Mouse (Mus musculus): ENCODE measurements around the gene Myocd. TPM values are rescaled to one million over a fixed set of nuclear protein-coding genes. Genes with fewer than 3 reads are reported as not detected.

Gene Myocd
- polyA plus RNA-seq, 1 experiment from 2014 or later: 1.2 TPM

DNA sequence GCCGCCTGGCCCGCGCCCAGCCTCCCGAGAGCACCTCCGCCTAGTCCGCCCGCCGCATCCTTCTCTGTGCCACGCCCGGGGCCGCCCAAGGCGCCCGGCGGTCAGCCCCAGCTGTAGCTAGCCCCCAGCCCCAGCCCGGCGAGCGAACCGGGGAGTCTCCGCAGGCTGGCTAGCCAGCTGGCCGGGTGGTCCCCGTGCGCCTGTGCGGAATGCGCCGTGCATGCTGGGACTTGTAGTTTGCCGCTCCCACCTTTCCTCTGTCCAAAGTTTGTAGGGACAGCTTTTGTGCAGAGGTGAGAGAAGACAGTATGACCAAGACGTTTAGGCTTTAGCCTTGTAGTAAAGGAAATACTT, 107.0 kb downstream of the Myocd start, which contains the start of gene Arhgap44:
Arhgap44 (minus strand) TSS at position 195 of the 354 bp plus-strand sequence.
- ATAC-seq (replicated peaks; ENCODE audit: low FRiP score) (peak; percentile 96), DNase-seq (ENCODE audit: low spot score) (peak; percentile 86)
- Histone ChIP-seq H3K27me3 (ENCODE audit: control insufficient read depth, insufficient read depth, low read length) (no peaks in the 10 kb centered on the region), H3K9ac (ENCODE audit: low read length) (peak within 1 kb of the TSS; percentile 86), H3K4me3 (ENCODE audit: low read depth, low read length) (peak within 1 kb of the TSS; percentile 73), H3K36me3 (ENCODE audit: control insufficient read depth, insufficient read depth, low read length) (no peaks in the 10 kb centered on the region), H3K9me3 (ENCODE audit: control insufficient read depth, low read length) (no peaks in the 10 kb centered on the region), H3K27ac (ENCODE audit: low read depth, low read length) (no peak within 1 kb of the TSS), H3K4me1 (replicated peaks; ENCODE audit: control insufficient read depth, insufficient read depth, low read length) (no peaks in the 10 kb centered on the region), H3K4me2 (ENCODE audit: low read depth, low read length, severe bottlenecking) (peak within 1 kb of the TSS; percentile 88)
- WGBS: under 1% methylated on average over 27 of the region's 27 CpGs

DNA sequence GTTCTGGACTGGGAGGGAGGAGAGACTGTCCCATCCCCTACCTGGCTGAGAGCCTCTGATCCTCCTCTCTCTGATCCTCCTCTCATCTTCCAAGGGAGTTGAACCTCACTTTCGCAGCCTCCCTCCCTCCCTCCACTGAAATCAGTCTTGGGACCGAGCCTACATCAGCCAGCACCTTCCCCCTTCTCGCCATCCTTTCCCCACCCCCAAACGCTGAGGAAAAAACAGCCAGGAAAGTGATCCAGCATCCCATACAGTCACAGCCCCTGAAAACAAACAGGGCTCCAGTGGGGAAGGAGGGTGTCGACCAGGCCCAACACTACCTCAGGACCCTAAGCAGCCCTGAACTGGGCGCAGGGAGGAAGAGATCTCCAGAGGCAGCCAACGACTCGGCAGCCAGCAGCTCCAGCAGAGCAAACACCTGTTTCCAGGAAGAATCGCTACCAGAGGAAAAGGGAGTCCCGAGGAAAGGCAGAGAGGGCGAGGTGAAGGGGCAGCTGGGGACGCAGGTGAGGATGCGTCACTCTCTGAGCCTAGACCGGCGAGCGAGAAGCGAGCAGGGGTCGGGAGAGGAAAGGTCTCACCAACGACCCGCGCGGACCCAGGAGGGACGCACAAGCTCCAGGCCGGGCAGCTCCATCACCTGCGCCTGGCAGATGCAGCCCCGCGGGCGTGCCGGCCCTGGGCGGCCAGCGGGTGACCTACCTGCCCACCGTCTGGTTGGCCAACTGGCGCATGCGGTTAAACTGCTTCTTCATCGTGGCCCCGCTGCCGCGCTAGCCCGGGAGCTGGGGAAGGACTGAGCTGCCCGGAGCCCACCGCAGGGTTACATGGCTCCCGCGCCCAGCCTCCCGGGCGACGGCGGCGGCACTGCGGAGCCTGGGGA, 107.7 kb downstream of the Myocd start:
- H3K4me2 ChIP-seq (ENCODE audit: low read depth, low read length, severe bottlenecking): peak overlapping the region; percentile 88
- no peaks in the 10 kb centered on the region for H3K27me3 ChIP-seq (ENCODE audit: control insufficient read depth, insufficient read depth, low read length)
- ATAC-seq (replicated peaks; ENCODE audit: low FRiP score) (peak; percentile 86; the same call in 1 of the 2 replicates), DNase-seq (ENCODE audit: low spot score) (no peak)
- H3K9ac ChIP-seq (ENCODE audit: low read length): peak overlapping the region; percentile 86
- H3K36me3 ChIP-seq (ENCODE audit: control insufficient read depth, insufficient read depth, low read length): no peaks in the 10 kb centered on the region
- WGBS: under 1% methylated on average over 49 of the region's 49 CpGs
- H3K4me3 ChIP-seq (ENCODE audit: low read depth, low read length): peak overlapping the region; percentile 73
- H3K4me1 ChIP-seq (replicated peaks; ENCODE audit: control insufficient read depth, insufficient read depth, low read length): no peaks in the 10 kb centered on the region
- H3K9me3 ChIP-seq (ENCODE audit: control insufficient read depth, low read length): no peaks in the 10 kb centered on the region
- no peak overlapping the region for H3K27ac ChIP-seq (ENCODE audit: low read depth, low read length)

DNA sequence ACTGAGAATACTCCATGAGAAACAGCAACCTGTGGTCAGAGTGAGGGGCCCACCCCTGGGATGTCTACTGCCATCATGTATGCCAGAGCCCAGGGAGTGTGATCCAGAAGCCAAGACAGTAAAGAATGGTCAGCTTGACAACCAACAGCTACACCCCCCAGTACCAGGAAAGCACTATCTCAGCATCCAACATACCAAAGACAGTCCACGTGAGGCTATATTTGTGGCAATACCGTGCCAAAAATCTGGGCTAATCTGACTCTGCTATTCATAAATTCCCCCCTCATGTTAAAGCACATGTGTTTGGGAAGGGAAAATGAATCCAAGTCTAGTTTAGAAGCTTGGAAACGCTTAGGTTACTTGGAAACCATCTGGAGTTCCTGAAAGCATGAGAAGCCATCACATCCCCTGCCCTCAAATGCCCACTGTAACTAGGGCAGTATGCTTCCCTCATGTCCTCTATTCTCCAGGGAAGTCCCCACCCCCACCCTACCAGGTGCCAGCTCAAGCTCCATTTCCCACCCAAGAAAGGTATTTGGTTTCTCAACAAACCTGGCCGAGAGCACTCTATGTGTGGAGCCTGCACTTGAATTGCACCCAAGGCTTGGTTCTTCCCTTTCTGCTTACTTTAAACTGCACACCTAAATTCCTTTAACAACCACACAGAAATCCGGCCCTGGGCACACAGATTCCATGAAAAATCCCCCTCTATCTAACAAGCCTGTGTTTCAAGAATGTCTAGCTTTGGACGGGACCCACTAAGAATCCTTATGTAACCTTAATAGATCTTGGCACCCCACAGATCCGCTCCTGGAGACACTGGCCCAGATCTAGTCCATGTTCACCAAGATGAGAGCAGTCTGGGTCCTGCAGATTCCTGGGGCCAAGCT, 108.6 kb downstream of the Myocd start:
- ATAC-seq (replicated peaks; ENCODE audit: low FRiP score) (no peak), DNase-seq (ENCODE audit: low spot score) (no peak)
- no peak overlapping the region for H3K9ac ChIP-seq (ENCODE audit: low read length)
- H3K9me3 ChIP-seq (ENCODE audit: control insufficient read depth, low read length): no peaks in the 10 kb centered on the region
- peak overlapping the region; percentile 88 for H3K4me2 ChIP-seq (ENCODE audit: low read depth, low read length, severe bottlenecking)
- no peaks in the 10 kb centered on the region for H3K4me1 ChIP-seq (replicated peaks; ENCODE audit: control insufficient read depth, insufficient read depth, low read length)
- no peak overlapping the region for H3K27ac ChIP-seq (ENCODE audit: low read depth, low read length)
- no peaks in the 10 kb centered on the region for H3K27me3 ChIP-seq (ENCODE audit: control insufficient read depth, insufficient read depth, low read length)
- no peaks in the 10 kb centered on the region for H3K36me3 ChIP-seq (ENCODE audit: control insufficient read depth, insufficient read depth, low read length)
- no peak overlapping the region for H3K4me3 ChIP-seq (ENCODE audit: low read depth, low read length)
- WGBS: 58% methylated on average over 7 of the region's 7 CpGs

DNA sequence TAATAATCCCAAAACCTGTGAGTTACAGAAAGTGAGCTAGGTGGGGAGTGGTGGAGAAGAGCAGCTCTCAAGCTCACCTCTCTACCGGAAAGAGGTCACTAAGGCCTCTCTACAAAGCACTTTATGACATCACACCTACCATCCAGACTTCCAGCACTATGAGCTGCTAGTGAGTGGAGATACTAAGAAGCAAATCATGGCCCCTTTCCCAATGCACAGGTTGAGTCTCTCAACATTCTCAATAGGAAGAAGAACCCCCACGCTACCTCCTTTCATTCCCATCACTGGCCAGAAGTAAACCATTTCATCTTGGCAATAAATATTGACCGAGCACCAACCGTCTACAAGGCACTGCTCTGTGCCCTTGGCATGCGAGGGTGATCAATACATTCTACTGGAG, 110.0 kb downstream of the Myocd start, which contains the start of gene 1700086D15Rik:
1700086D15Rik (minus strand) TSS at position 101 of the 400 bp plus-strand sequence.
- no peaks in the 10 kb centered on the region for H3K27me3 ChIP-seq (ENCODE audit: control insufficient read depth, insufficient read depth, low read length)
- ATAC-seq (replicated peaks; ENCODE audit: low FRiP score) (no peak), DNase-seq (ENCODE audit: low spot score) (no peak)
- no peaks in the 10 kb centered on the region for H3K9me3 ChIP-seq (ENCODE audit: control insufficient read depth, low read length)
- H3K9ac ChIP-seq (ENCODE audit: low read length): no peak within 1 kb of the TSS
- no peaks in the 10 kb centered on the region for H3K4me1 ChIP-seq (replicated peaks; ENCODE audit: control insufficient read depth, insufficient read depth, low read length)
- no peak within 1 kb of the TSS for H3K4me2 ChIP-seq (ENCODE audit: low read depth, low read length, severe bottlenecking)
- WGBS: 92% methylated on average over 5 of the region's 5 CpGs
- H3K36me3 ChIP-seq (ENCODE audit: control insufficient read depth, insufficient read depth, low read length): no peaks in the 10 kb centered on the region
- H3K4me3 ChIP-seq (ENCODE audit: low read depth, low read length): no peak within 1 kb of the TSS
- no peak within 1 kb of the TSS for H3K27ac ChIP-seq (ENCODE audit: low read depth, low read length)

DNA sequence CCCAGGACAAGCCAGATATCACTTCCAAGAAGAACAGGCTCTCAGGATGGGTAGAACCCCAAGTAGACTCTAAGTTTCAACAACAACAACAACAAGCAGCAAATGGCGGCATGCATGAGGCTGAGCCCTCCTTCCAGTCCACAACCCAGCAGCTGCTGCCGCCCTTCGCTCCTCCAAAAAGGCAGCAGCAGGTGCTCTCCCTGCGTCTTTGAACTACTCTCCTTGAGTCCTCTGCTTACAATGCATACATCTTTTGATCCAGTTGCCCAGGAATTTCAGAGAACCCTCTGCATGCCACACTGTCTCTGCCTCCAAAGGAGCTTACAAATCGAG, 111.2 kb downstream of the Myocd start:
- H3K4me1 ChIP-seq (replicated peaks; ENCODE audit: control insufficient read depth, insufficient read depth, low read length): no peaks in the 10 kb centered on the region
- H3K9me3 ChIP-seq (ENCODE audit: control insufficient read depth, low read length): no peaks in the 10 kb centered on the region
- no peaks in the 10 kb centered on the region for H3K36me3 ChIP-seq (ENCODE audit: control insufficient read depth, insufficient read depth, low read length)
- no peak overlapping the region for H3K9ac ChIP-seq (ENCODE audit: low read length)
- WGBS: 93% methylated on average over 5 of the region's 5 CpGs
- no peaks in the 10 kb centered on the region for H3K27me3 ChIP-seq (ENCODE audit: control insufficient read depth, insufficient read depth, low read length)
- H3K27ac ChIP-seq (ENCODE audit: low read depth, low read length): no peak overlapping the region
- ATAC-seq (replicated peaks; ENCODE audit: low FRiP score) (no peak), DNase-seq (ENCODE audit: low spot score) (no peak)
- no peak overlapping the region for H3K4me2 ChIP-seq (ENCODE audit: low read depth, low read length, severe bottlenecking)
- H3K4me3 ChIP-seq (ENCODE audit: low read depth, low read length): no peak overlapping the region

DNA sequence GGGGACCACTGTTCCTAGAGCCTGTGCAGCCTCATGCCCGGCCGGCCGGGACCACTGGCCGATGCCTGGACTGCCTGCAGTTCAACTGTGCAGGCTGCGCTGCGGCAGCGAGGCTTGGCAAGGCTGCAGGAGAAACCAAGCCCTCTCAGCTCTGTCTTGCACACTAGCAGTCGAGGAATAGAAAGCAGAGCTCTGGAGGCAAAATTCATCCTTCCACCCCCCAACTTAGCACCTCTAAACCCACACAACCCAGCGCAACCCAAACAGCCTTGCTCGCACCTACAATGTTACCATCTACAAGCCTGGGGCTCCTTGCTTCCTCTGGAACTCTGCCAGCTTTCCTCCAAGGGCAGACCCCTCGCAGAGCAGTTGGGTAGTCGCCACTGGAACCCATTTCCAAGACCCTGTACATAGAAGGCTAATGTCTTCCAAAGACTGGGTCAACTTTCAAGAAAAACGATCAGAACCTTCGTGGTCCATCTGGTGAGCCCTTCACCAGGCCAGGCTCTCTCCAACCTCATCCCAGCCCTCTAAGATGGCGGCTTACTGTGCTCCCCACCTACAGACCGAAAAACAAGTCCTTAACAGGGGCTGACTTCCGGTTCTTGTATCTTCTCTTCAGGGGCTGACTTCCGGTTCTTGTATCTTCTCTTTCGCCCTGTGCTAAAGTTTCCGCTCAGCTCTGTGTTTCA, 111.7 kb downstream of the Myocd start:
- DNase-seq (ENCODE audit: low spot score) (no peak), ATAC-seq (replicated peaks; ENCODE audit: low FRiP score) (no peak)
- Histone ChIP-seq H3K27me3 (ENCODE audit: control insufficient read depth, insufficient read depth, low read length) (no peaks in the 10 kb centered on the region), H3K4me1 (replicated peaks; ENCODE audit: control insufficient read depth, insufficient read depth, low read length) (no peaks in the 10 kb centered on the region), H3K9ac (ENCODE audit: low read length) (no peak overlapping the region), H3K4me3 (ENCODE audit: low read depth, low read length) (no peak overlapping the region), H3K27ac (ENCODE audit: low read depth, low read length) (no peak overlapping the region), H3K4me2 (ENCODE audit: low read depth, low read length, severe bottlenecking) (no peak overlapping the region), H3K9me3 (ENCODE audit: control insufficient read depth, low read length) (no peaks in the 10 kb centered on the region), H3K36me3 (ENCODE audit: control insufficient read depth, insufficient read depth, low read length) (no peaks in the 10 kb centered on the region)
- WGBS: 95% methylated on average over 20 of the region's 20 CpGs

DNA sequence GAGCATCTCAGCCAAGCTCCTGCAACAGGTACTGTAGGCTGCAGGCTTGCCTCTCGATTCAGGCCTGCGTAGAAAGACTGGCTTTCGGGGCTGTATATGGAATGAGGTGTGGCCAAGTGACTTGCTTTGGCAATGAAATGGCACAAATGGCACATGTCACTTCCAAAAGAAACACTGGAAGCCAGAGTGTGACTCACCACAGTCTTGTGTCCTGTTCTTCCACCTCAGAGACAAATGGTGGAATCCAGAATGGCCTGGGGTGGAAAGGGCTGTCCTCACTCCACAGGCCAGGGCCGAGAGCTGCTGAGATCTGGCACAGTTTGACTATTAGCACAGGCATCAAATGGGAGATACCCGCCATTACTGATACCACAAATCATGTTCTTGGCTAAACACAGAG, 116.8 kb downstream of the Myocd start:
- Histone ChIP-seq H3K9me3 (ENCODE audit: control insufficient read depth, low read length) (no peaks in the 10 kb centered on the region), H3K27me3 (ENCODE audit: control insufficient read depth, insufficient read depth, low read length) (no peaks in the 10 kb centered on the region), H3K27ac (ENCODE audit: low read depth, low read length) (no peak overlapping the region), H3K4me2 (ENCODE audit: low read depth, low read length, severe bottlenecking) (no peak overlapping the region), H3K4me1 (replicated peaks; ENCODE audit: control insufficient read depth, insufficient read depth, low read length) (no peaks in the 10 kb centered on the region), H3K4me3 (ENCODE audit: low read depth, low read length) (no peak overlapping the region), H3K36me3 (ENCODE audit: control insufficient read depth, insufficient read depth, low read length) (no peaks in the 10 kb centered on the region), H3K9ac (ENCODE audit: low read length) (no peak overlapping the region)
- ATAC-seq (replicated peaks; ENCODE audit: low FRiP score) (no peak), DNase-seq (ENCODE audit: low spot score) (no peak)
- 86% methylated on average over 5 of the region's 5 CpGs for WGBS

DNA sequence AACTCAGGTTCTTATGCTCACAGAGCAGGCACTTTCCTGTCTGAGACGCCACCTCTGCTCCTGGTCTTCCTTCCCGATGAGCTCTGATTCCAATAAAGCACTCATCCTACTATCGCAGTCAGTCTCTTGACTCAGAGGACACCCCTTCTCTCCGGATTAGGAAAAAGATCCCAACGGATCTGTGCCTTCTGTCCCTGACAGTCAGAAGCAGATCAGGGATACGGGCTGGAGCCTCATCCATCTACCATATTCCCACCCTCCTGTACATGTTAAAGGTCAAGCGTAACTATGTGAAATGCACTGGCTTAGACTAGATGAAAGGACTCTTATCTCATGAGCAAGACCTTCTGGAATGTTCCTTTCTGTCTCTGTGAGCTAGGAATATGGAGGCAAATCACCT, 121.3 kb downstream of the Myocd start:
- H3K9ac ChIP-seq (ENCODE audit: low read length): no peak overlapping the region
- no peak overlapping the region for H3K4me2 ChIP-seq (ENCODE audit: low read depth, low read length, severe bottlenecking)
- 89% methylated on average over 7 of the region's 7 CpGs for WGBS
- no peak overlapping the region for H3K27ac ChIP-seq (ENCODE audit: low read depth, low read length)
- H3K9me3 ChIP-seq (ENCODE audit: control insufficient read depth, low read length): no peaks in the 10 kb centered on the region
- no peak for ATAC-seq (replicated peaks; ENCODE audit: low FRiP score)
- no peak overlapping the region for H3K4me3 ChIP-seq (ENCODE audit: low read depth, low read length)
- no peaks in the 10 kb centered on the region for H3K4me1 ChIP-seq (replicated peaks; ENCODE audit: control insufficient read depth, insufficient read depth, low read length)
- no peaks in the 10 kb centered on the region for H3K36me3 ChIP-seq (ENCODE audit: control insufficient read depth, insufficient read depth, low read length)
- H3K27me3 ChIP-seq (ENCODE audit: control insufficient read depth, insufficient read depth, low read length): no peaks in the 10 kb centered on the region
- DNase-seq (ENCODE audit: low spot score): no peak

All from forebrain, embryonic 11.5 days (tissue).